Mouse (Mus musculus) forebrain, postnatal 0 days (tissue): ENCODE measurements around the gene Gm47985. TPM values are rescaled to one million over a fixed set of nuclear protein-coding genes. Genes with fewer than 3 reads are reported as not detected.
"Not testable (repeated sequence)": the region's sequence is repeated elsewhere in the genome, so short reads cannot be mapped to it uniquely, and the experiment has no call there.

ENCODE experiments used
- ATAC-seq: fragments of 200-750 bp; cut with Nextera tagmentation; 2 replicates; pipeline ENCODE4 v1.8.0; 2017; ENCODE audit warnings: mild to moderate bottlenecking, moderate library complexity
- DNase-seq: peaks from one replicate; pipeline ENCODE4 v3.0.0-alpha.2; 2015
- H3K27ac ChIP-seq: fragments of 300-500 bp; sonication (generic); 2 replicates; pipeline ENCODE4 v1.5.1; 2014; ENCODE audit warnings: low read depth, mild to moderate bottlenecking, antibody characterized with exemption, low read length, moderate library complexity, mixed read lengths
- H3K27me3 ChIP-seq: fragments of 300-500 bp; sonication (generic); 2 replicates; pipeline ENCODE4 v1.6.1; 2014; ENCODE audit warnings: mild to moderate bottlenecking, low read length, mixed read lengths; ENCODE audit not compliant: insufficient read depth
- H3K36me3 ChIP-seq: fragments of 300-500 bp; sonication (generic); 2 replicates; pipeline ENCODE4 v1.6.1; 2014; ENCODE audit warnings: mild to moderate bottlenecking, moderate library complexity; ENCODE audit not compliant: insufficient read depth
- H3K4me1 ChIP-seq: fragments of 300-500 bp; sonication (generic); 2 replicates; pipeline ENCODE4 v1.6.1; 2014; ENCODE audit warnings: antibody characterized with exemption; ENCODE audit not compliant: insufficient read depth
- H3K4me2 ChIP-seq: fragments of 300-500 bp; sonication (generic); 2 replicates; pipeline ENCODE4 v1.6.1; 2014; ENCODE audit warnings: low read depth, mild to moderate bottlenecking, moderate library complexity
- H3K4me3 ChIP-seq: fragments of 300-500 bp; sonication (generic); 2 replicates; pipeline ENCODE4 v1.5.1; 2014; ENCODE audit warnings: low read depth, low read length, mixed read lengths
- H3K9ac ChIP-seq: fragments of 300-500 bp; sonication (generic); 2 replicates; pipeline ENCODE4 v1.6.1; 2014; ENCODE audit warnings: mild to moderate bottlenecking
- H3K9me3 ChIP-seq: fragments of 300-500 bp; sonication (generic); 2 replicates; pipeline ENCODE4 v1.6.1; 2016; ENCODE audit warnings: low read length
- WGBS: fragments of 180-500 bp; shearing (Covaris S2); extraction: QIAGEN DNeasy Blood & Tissue Kit; methylation state at CpG from one replicate; pipeline ENCODE4 v1.1.7; 2014; 5-methylcytosine and 5-hydroxymethylcytosine counted together
- polyA plus RNA-seq: library from polyadenylated mRNA; unstranded; fragments of >200 nt; fragmentation: Nextera tagmentation; extraction: Ambion mirVana; gene quantifications from 2 replicates; pipeline ENCODE4 v1.2.1, GENCODE M21; 2015
- total RNA-seq: library from RNA; depleted of rRNA; stranded (reverse); fragments of >200 nt; gene quantifications from 2 replicates; pipeline ENCODE4 v1.2.3, GENCODE M21; 2014

Gm47985 gene
- total and polyA plus RNA-seq, 2 experiments from 2014 or later = not detected

DNA sequence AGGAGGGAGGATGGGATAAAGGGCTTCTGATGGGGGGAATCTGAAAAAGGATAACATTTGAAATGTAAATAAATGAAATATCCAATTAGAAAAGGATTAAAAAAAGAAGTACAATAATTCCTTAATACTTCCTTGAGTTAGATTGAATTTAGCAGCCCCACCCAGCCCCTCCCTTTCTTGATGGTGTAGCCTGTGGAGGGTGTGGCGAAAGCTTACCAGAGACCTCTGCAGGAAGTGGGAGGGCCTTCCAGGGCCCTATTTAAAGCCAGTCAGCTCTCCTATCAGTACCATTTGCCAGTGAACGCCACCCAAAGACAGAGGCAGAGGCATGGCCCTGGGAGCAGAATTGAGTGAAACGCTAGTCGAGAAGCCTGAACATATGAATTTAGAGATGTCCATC is 15.8 kb downstream of the Gm47985 start, which contains the start of gene Gm47995:
TSS of gene Gm47995 (plus strand) at position 329 of the 400 bp plus-strand sequence.
- not testable (repeated sequence) for H3K36me3 ChIP-seq, H3K9me3 ChIP-seq, H3K4me2 ChIP-seq, H3K9ac ChIP-seq, H3K27me3 ChIP-seq, ATAC-seq, DNase-seq, H3K4me1 ChIP-seq, H3K4me3 ChIP-seq, H3K27ac ChIP-seq
- WGBS = 65% methylated on average over 2 of the region's 4 CpGs

DNA sequence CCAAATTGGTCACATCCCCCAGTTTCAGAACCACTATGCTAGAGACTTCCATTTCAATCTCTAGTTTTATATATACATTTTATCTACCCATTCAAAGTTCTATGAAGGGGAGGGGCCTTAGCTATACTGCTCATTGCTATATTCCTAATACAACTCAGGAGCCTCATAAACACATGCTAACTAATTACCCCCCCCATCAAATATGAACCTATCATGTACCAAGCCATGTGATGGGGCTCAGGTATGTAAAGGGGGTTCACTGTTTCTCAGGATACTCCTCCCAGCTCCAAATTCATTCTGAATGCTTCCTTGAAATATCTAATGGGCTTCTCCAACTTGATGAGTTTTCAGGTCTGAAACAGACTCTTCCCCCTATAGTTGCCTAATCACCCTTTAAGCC is 18.3 kb downstream of the Gm47985 start:
- not testable (repeated sequence) for H3K9ac ChIP-seq, H3K27me3 ChIP-seq, ATAC-seq, H3K36me3 ChIP-seq, H3K4me3 ChIP-seq, DNase-seq, H3K4me1 ChIP-seq, H3K4me2 ChIP-seq, H3K27ac ChIP-seq, H3K9me3 ChIP-seq

DNA sequence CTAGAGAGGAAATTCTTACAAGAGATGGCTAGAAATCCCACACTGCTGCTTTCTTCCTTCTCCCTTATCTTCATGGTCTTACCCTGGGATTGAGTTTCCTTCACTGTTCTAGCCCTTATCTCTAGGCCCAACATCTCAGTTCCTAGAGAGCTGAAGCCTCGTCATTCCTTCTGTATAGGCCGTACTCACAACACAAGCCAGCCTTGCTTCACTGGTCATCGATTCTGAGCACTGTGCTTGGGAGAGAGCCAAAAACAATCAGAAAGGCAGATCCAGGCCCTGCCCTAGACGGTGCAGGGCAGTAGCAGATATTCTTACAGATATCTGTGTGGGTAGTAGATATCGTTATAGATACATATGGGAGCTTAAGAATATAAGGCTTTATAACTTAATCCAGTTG is 20.4 kb downstream of the Gm47985 start:
- not testable (repeated sequence) for ATAC-seq, H3K4me2 ChIP-seq, H3K9ac ChIP-seq, H3K27ac ChIP-seq, H3K9me3 ChIP-seq, H3K27me3 ChIP-seq, DNase-seq, H3K36me3 ChIP-seq, H3K4me1 ChIP-seq, H3K4me3 ChIP-seq
- 60% methylated on average over 3 of the region's 5 CpGs for WGBS

DNA sequence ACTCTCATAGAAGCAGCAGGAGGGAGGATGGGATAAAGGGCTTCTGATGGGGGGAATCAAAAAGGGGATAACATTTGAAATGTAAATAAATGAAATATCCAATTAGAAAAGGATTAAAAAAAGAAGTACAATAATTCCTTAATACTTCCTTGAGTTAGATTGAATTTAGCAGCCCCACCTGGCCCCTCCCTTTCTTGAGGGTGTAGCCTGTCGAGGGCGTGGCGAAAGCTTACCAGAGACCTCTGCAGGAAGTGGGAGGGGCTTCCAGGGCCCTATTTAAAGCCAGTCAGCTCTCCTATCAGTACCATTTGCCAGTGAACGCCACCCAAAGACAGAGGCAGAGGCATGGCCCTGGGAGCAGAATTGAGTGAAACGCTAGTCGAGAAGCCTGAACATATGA is 21.5 kb downstream of the Gm47985 start, which contains the start of gene 3110040M04Rik:
TSS of gene 3110040M04Rik (plus strand) at position 304 of the 400 bp plus-strand sequence.
- not testable (repeated sequence) for H3K9ac ChIP-seq, H3K36me3 ChIP-seq, H3K4me3 ChIP-seq, ATAC-seq, H3K27ac ChIP-seq, H3K27me3 ChIP-seq, DNase-seq, H3K9me3 ChIP-seq, H3K4me1 ChIP-seq, H3K4me2 ChIP-seq
- WGBS = no CpG with 5 or more reads among the region's 6 CpGs

DNA sequence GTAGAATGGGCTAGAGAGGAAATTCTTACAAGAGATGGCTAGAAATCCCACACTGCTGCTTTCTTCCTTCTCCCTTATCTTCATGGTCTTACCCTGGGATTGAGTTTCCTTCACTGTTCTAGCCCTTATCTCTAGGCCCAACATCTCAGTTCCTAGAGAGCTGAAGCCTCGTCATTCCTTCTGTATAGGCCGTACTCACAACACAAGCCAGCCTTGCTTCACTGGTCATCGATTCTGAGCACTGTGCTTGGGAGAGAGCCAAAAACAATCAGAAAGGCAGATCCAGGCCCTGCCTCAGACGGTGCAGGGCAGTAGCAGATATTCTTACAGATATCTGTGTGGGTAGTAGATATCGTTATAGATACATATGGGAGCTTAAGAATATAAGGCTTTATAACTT is 26.2 kb downstream of the Gm47985 start:
- not testable (repeated sequence) for H3K4me2 ChIP-seq, H3K27ac ChIP-seq, H3K27me3 ChIP-seq, H3K36me3 ChIP-seq, DNase-seq, H3K9me3 ChIP-seq, H3K4me1 ChIP-seq, ATAC-seq, H3K9ac ChIP-seq, H3K4me3 ChIP-seq
- WGBS = 55% methylated on average over 3 of the region's 5 CpGs

DNA sequence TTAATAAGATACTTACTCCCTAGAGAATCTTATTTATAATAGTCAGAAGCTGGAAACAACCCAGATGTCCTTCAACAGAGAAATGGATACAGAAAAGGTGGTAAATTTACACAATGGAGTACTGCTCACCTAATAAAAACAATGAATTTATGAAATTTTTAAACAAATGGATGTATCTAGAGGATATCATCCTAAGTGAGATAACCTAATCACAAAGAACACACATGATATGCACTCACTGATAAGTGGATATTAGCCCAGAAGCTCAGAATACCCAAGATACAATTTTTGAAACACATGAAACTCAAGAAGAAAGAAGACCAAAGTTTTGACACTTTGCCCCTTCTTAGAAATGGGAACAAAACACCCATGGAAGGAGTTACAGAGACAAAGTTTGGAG is 26.6 kb downstream of the Gm47985 start:
- H3K9me3 ChIP-seq, DNase-seq: not testable (repeated sequence)

DNA sequence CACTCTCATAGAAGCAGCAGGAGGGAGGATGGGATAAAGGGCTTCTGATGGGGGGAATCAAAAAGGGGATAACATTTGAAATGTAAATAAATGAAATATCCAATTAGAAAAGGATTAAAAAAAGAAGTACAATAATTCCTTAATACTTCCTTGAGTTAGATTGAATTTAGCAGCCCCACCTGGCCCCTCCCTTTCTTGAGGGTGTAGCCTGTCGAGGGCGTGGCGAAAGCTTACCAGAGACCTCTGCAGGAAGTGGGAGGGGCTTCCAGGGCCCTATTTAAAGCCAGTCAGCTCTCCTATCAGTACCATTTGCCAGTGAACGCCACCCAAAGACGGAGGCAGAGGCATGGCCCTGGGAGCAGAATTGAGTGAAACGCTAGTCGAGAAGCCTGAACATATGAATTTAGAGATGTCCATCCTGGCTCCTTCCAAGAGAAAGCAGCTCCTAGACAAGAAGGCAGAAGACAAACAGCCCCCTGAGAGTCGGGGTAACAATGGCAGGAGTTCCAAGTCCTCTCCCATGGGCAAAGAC is 27.6 kb downstream of the Gm47985 start, which contains the start of gene Gm47996:
TSS of gene Gm47996 (plus strand) at position 308 of the 532 bp plus-strand sequence.
- not testable (repeated sequence) for H3K36me3 ChIP-seq, H3K9me3 ChIP-seq, H3K4me2 ChIP-seq, H3K4me3 ChIP-seq, H3K9ac ChIP-seq, DNase-seq, H3K27me3 ChIP-seq, H3K4me1 ChIP-seq, H3K27ac ChIP-seq, ATAC-seq
- 91% methylated on average over 4 of the region's 8 CpGs for WGBS

More for the DNA sequence above, 26.6 kb downstream of the Gm47985 start:
- H3K27me3 ChIP-seq, H3K9ac ChIP-seq, ATAC-seq, H3K4me3 ChIP-seq, H3K4me1 ChIP-seq, H3K27ac ChIP-seq, H3K4me2 ChIP-seq, H3K36me3 ChIP-seq: not testable (repeated sequence)

DNA sequence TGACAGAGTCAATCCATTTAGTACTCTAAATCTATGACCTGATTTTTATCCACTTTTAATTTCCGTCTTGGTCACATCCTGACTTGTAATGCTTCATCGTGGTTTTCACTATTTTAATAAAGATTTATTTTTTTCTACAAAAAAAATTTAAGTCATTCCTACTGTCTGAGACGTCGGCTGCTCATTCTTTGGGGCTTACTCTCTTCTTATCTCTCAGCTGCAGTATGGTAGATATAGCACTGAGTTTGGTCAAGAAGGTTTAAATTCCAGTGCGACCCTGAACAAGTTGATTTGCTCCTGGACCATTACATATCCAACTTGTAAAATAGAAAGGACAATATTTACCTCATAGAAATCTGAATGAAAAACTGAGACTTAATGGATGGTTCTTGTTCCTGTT is 29.3 kb downstream of the Gm47985 start:
- not testable (repeated sequence) for H3K36me3 ChIP-seq, H3K9me3 ChIP-seq, H3K4me1 ChIP-seq, DNase-seq, H3K27ac ChIP-seq, H3K27me3 ChIP-seq, H3K9ac ChIP-seq, H3K4me2 ChIP-seq, H3K4me3 ChIP-seq, ATAC-seq
- WGBS = 94% methylated on average over 5 of the region's 5 CpGs
